Mouse (Mus musculus): ENCODE results near the gene Nfil3. TPM values are rescaled to one million over a fixed set of nuclear protein-coding genes. Genes with fewer than 3 reads are reported as not detected.

Nfil3 gene
- 29.4 and 31.3 TPM in 2 replicates for polyA plus RNA-seq (2014; fragmentation: Nextera tagmentation; extraction: Ambion mirVana)

DNA sequence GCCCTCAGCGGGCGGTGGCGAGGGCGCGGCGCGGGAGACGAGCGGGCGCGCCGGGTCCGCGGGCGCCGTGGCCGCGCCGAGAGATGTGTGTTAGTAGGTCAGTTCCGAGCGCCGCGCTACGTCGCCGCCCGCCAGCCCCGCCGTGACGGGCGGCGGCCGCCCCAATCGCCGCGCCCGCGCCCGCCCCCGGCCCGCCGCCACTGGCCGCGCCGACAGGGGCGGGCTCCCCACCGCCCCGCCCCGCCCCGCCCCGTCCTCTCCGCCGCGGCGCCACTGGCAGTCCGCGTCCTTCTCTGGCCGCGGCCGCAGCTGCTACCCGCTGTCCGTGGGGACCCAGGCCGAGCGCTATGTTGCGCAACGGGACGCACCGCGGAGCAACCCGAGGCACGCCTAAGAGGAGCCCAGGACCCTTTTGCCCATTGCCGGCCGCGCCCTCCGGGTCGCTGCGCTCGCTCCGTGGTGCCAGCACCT lies at the start of gene Nfil3:
Gene Nfil3, minus strand, starts transcription at position 123 of the 471 bp plus-strand sequence.
- Histone ChIP-seq H3K27ac (replicated peaks; ENCODE audit: low read depth, low read length) (peak within 1 kb of the TSS; percentile 93), H3K4me2 (ENCODE audit: low read depth, severe bottlenecking) (peak within 1 kb of the TSS; percentile 98), H3K9ac (ENCODE audit: low read length) (peak within 1 kb of the TSS; percentile 86), H3K4me1 (ENCODE audit: control insufficient read depth, insufficient read depth, low read length) (peaks cover 26% of the 10 kb centered on the region), H3K36me3 (ENCODE audit: control insufficient read depth, insufficient read depth, low read length) (no peaks in the 10 kb centered on the region), H3K9me3 (ENCODE audit: control insufficient read depth, low read length) (no peaks in the 10 kb centered on the region), H3K27me3 (ENCODE audit: control insufficient read depth, insufficient read depth, low read length) (peaks cover 2% of the 10 kb centered on the region; the same call in 1 of the 2 replicates), H3K4me3 (ENCODE audit: low read depth, low read length) (peak within 1 kb of the TSS; percentile 75)
- ATAC-seq (ENCODE audit: insufficient number of reproducible peaks, low FRiP score, low TSS enrichment, low read depth), result peak; percentile 74
- peak; percentile 80 for DNase-seq (ENCODE audit: low spot score)
- WGBS, result under 1% methylated on average over 60 of the region's 79 CpGs

GRCm38 (mm10) chr13:53024285-53024684 lies 43.4 kb upstream of the Nfil3 start:
- ATAC-seq (ENCODE audit: insufficient number of reproducible peaks, low FRiP score, low TSS enrichment, low read depth), result no peak
- H3K27me3 ChIP-seq (ENCODE audit: control insufficient read depth, insufficient read depth, low read length), result no peaks in the 10 kb centered on the region
- no peak overlapping the region for H3K4me3 ChIP-seq (ENCODE audit: low read depth, low read length)
- no peaks in the 10 kb centered on the region for H3K36me3 ChIP-seq (ENCODE audit: control insufficient read depth, insufficient read depth, low read length)
- WGBS, result 54% methylated on average over 6 of the region's 6 CpGs
- H3K9me3 ChIP-seq (ENCODE audit: control insufficient read depth, low read length), result no peaks in the 10 kb centered on the region
- no peak overlapping the region for H3K4me2 ChIP-seq (ENCODE audit: low read depth, severe bottlenecking)
- H3K4me1 ChIP-seq (ENCODE audit: control insufficient read depth, insufficient read depth, low read length), result 0 out of 2 replicates have a peak, but pooled peaks cover 2% of the 10 kb centered on the region
- no peak overlapping the region for H3K27ac ChIP-seq (replicated peaks; ENCODE audit: low read depth, low read length)
- peak overlapping the region; percentile 17; the same call in 1 of the 2 replicates for H3K9ac ChIP-seq (ENCODE audit: low read length)
- DNase-seq (ENCODE audit: low spot score), result no peak

DNA sequence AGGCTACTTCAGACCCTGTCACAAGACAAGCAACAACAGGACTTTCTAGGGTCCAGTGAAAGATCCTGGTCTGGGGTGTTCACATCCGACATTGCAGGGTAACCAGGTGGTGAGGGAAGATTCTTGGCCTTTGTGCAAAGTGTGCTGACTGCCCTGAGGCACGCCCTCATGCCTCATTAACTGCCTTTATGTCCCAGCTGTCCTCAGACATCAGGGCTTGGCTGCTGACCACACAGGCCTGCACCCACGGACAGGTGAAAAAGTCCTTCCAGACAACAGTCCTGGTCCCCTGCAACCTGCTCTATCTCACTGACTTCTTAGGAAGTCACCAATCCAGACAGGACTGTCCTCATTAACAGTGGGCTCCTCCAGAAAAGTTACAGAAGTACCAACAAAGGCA lies 39.4 kb upstream of the Nfil3 start:
- Histone ChIP-seq H3K4me3 (ENCODE audit: low read depth, low read length) (no peak overlapping the region), H3K27me3 (ENCODE audit: control insufficient read depth, insufficient read depth, low read length) (no peaks in the 10 kb centered on the region), H3K27ac (replicated peaks; ENCODE audit: low read depth, low read length) (no peak overlapping the region), H3K4me2 (ENCODE audit: low read depth, severe bottlenecking) (no peak overlapping the region), H3K4me1 (ENCODE audit: control insufficient read depth, insufficient read depth, low read length) (0 out of 2 replicates have a peak, but pooled peaks cover 2% of the 10 kb centered on the region), H3K9ac (ENCODE audit: low read length) (no peak overlapping the region), H3K36me3 (ENCODE audit: control insufficient read depth, insufficient read depth, low read length) (no peaks in the 10 kb centered on the region), H3K9me3 (ENCODE audit: control insufficient read depth, low read length) (no peaks in the 10 kb centered on the region)
- DNase-seq (ENCODE audit: low spot score) (no peak), ATAC-seq (ENCODE audit: insufficient number of reproducible peaks, low FRiP score, low TSS enrichment, low read depth) (no peak)
- 73% methylated on average over 3 of the region's 3 CpGs for WGBS

- no peak for ATAC-seq (ENCODE audit: insufficient number of reproducible peaks, low FRiP score, low TSS enrichment, low read depth)
- WGBS, result 78% methylated on average over 6 of the region's 9 CpGs
Measured at GRCm38 (mm10) chr13:53019532-53019931, 38.7 kb upstream of the Nfil3 start.

DNA sequence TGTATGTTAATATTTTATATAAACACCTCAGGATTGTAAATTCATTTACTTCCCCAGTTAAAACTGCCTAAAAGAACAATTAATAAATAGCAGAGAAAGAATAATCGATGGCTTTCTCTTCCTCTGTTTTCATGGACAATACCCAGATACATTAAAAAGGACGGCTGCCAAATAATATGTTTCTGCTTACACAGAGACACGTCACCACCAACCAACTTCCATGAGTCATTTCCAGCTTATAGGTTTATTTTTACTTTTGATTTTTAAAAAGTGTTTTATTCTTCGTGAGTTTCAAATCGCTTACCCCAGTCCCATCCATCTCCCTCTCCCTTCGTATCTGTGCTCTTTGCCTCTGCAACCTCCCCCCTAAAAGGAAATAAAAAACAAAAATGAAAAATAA lies 38.1 kb upstream of the Nfil3 start:
- WGBS, result 91% methylated on average over 6 of the region's 6 CpGs
- no peaks in the 10 kb centered on the region for H3K27me3 ChIP-seq (ENCODE audit: control insufficient read depth, insufficient read depth, low read length)
- no peak overlapping the region for H3K9ac ChIP-seq (ENCODE audit: low read length)
- DNase-seq (ENCODE audit: low spot score) (no peak), ATAC-seq (ENCODE audit: insufficient number of reproducible peaks, low FRiP score, low TSS enrichment, low read depth) (no peak)
- H3K4me2 ChIP-seq (ENCODE audit: low read depth, severe bottlenecking), result no peak overlapping the region
- H3K9me3 ChIP-seq (ENCODE audit: control insufficient read depth, low read length), result no peaks in the 10 kb centered on the region
- no peak overlapping the region for H3K27ac ChIP-seq (replicated peaks; ENCODE audit: low read depth, low read length)
- H3K4me3 ChIP-seq (ENCODE audit: low read depth, low read length), result no peak overlapping the region
- no peaks in the 10 kb centered on the region for H3K36me3 ChIP-seq (ENCODE audit: control insufficient read depth, insufficient read depth, low read length)
- H3K4me1 ChIP-seq (ENCODE audit: control insufficient read depth, insufficient read depth, low read length), result no peaks in the 10 kb centered on the region

More at GRCm38 (mm10) chr13:53019532-53019931, 38.7 kb upstream of the Nfil3 start:
- DNase-seq (ENCODE audit: low spot score), result no peak
- H3K27me3 ChIP-seq (ENCODE audit: control insufficient read depth, insufficient read depth, low read length), result no peaks in the 10 kb centered on the region
- H3K4me2 ChIP-seq (ENCODE audit: low read depth, severe bottlenecking), result no peak overlapping the region
- no peak overlapping the region for H3K4me3 ChIP-seq (ENCODE audit: low read depth, low read length)
- 0 out of 2 replicates have a peak, but pooled peaks cover 2% of the 10 kb centered on the region for H3K4me1 ChIP-seq (ENCODE audit: control insufficient read depth, insufficient read depth, low read length)
- no peak overlapping the region for H3K27ac ChIP-seq (replicated peaks; ENCODE audit: low read depth, low read length)
- H3K36me3 ChIP-seq (ENCODE audit: control insufficient read depth, insufficient read depth, low read length), result no peaks in the 10 kb centered on the region
- no peaks in the 10 kb centered on the region for H3K9me3 ChIP-seq (ENCODE audit: control insufficient read depth, low read length)
- no peak overlapping the region for H3K9ac ChIP-seq (ENCODE audit: low read length)

- Histone ChIP-seq H3K4me1 (ENCODE audit: control insufficient read depth, insufficient read depth, low read length) (no peaks in the 10 kb centered on the region), H3K4me2 (ENCODE audit: low read depth, severe bottlenecking) (no peak overlapping the region), H3K27me3 (ENCODE audit: control insufficient read depth, insufficient read depth, low read length) (no peaks in the 10 kb centered on the region), H3K9me3 (ENCODE audit: control insufficient read depth, low read length) (no peaks in the 10 kb centered on the region), H3K36me3 (ENCODE audit: control insufficient read depth, insufficient read depth, low read length) (no peaks in the 10 kb centered on the region), H3K27ac (replicated peaks; ENCODE audit: low read depth, low read length) (no peak overlapping the region), H3K9ac (ENCODE audit: low read length) (no peak overlapping the region), H3K4me3 (ENCODE audit: low read depth, low read length) (no peak overlapping the region)
- WGBS, result 77% methylated on average over 6 of the region's 6 CpGs
- DNase-seq (ENCODE audit: low spot score) (no peak), ATAC-seq (ENCODE audit: insufficient number of reproducible peaks, low FRiP score, low TSS enrichment, low read depth) (no peak)
Measured at GRCm38 (mm10) chr13:53017983-53018382, 37.1 kb upstream of the Nfil3 start.

DNA sequence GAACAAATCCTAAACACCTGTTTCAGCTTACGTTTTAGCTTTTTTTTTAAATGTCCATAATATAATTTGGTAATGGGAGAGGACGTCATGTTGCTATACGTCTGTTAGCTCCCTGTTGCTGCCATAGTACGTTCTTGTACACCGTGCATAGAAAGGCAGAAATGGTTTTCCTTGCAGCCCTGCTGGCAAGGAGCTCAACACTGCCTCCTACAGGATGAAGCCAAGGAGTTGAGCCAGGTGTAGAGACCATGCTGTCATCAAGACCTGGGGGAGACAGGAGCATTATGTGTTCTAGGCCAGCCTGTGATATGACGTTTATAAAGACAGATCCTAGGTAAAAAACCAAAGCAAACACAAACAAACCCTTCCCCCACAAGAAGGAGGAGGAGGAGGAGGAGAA lies 36.2 kb upstream of the Nfil3 start:
- no peaks in the 10 kb centered on the region for H3K4me1 ChIP-seq (ENCODE audit: control insufficient read depth, insufficient read depth, low read length)
- WGBS, result 73% methylated on average over 6 of the region's 6 CpGs
- H3K4me2 ChIP-seq (ENCODE audit: low read depth, severe bottlenecking), result no peak overlapping the region
- H3K36me3 ChIP-seq (ENCODE audit: control insufficient read depth, insufficient read depth, low read length), result no peaks in the 10 kb centered on the region
- no peak overlapping the region for H3K9ac ChIP-seq (ENCODE audit: low read length)
- no peaks in the 10 kb centered on the region for H3K27me3 ChIP-seq (ENCODE audit: control insufficient read depth, insufficient read depth, low read length)
- no peaks in the 10 kb centered on the region for H3K9me3 ChIP-seq (ENCODE audit: control insufficient read depth, low read length)
- DNase-seq (ENCODE audit: low spot score), result no peak
- no peak overlapping the region for H3K4me3 ChIP-seq (ENCODE audit: low read depth, low read length)
- H3K27ac ChIP-seq (replicated peaks; ENCODE audit: low read depth, low read length), result no peak overlapping the region
- ATAC-seq (ENCODE audit: insufficient number of reproducible peaks, low FRiP score, low TSS enrichment, low read depth), result no peak

- peak; percentile 48 for DNase-seq (ENCODE audit: low spot score)
- Histone ChIP-seq H3K9me3 (ENCODE audit: control insufficient read depth, low read length) (no peaks in the 10 kb centered on the region), H3K4me2 (ENCODE audit: low read depth, severe bottlenecking) (no peak overlapping the region), H3K4me1 (ENCODE audit: control insufficient read depth, insufficient read depth, low read length) (peaks cover 4% of the 10 kb centered on the region; the same call in 1 of the 2 replicates), H3K27ac (replicated peaks; ENCODE audit: low read depth, low read length) (no peak overlapping the region), H3K27me3 (ENCODE audit: control insufficient read depth, insufficient read depth, low read length) (no peaks in the 10 kb centered on the region), H3K4me3 (ENCODE audit: low read depth, low read length) (no peak overlapping the region), H3K9ac (ENCODE audit: low read length) (0 out of 2 replicates have a peak overlapping the region, but pooled peaks have one; percentile 5), H3K36me3 (ENCODE audit: control insufficient read depth, insufficient read depth, low read length) (no peaks in the 10 kb centered on the region)
- ATAC-seq (ENCODE audit: insufficient number of reproducible peaks, low FRiP score, low TSS enrichment, low read depth), result no peak
- WGBS, result 17% methylated on average over 12 of the region's 12 CpGs
Measured at GRCm38 (mm10) chr13:53011426-53011825, 30.6 kb upstream of the Nfil3 start.

Data from limb, embryonic 11.5 days (tissue).